ENCODE assay signal across 26 mouse cellular contexts in genomic region chr4:59444994-59445393, GRCm38 (mm10). TPM values are rescaled to one million over a fixed set of nuclear protein-coding genes. Genes with fewer than 3 reads are reported as not detected.
DNase-seq lines count a peak whose midpoint lies in the region; ATAC-seq and TF ChIP-seq lines count a peak whose summit lies in the region.
"Had no signal": no experiment of that assay in that cellular context is flagged by ENCODE, and none has a peak within 500 bp of the region (broad histone marks: within the 10 kb centered on the region; RNA-seq: fewer than 3 reads in every experiment).

No protein-coding gene starts in this region.

- intact Hi-C loops in left cerebral cortex, postnatal 4 days (cut with DNase I), result no loop called here

- 52% methylated on average over 3 of the region's 3 CpGs for WGBS in liver, embryonic 13.5 days (ENCODE audit: insufficient replicate concordance)
- WGBS in spleen, adult 2 months, result 32% methylated on average over 3 of the region's 3 CpGs

- no peak overlapping the region for H3K9ac ChIP-seq in liver, embryonic 13.5 days
- H3K9ac ChIP-seq: embryonic facial prominence, embryonic 15.5 days; forebrain, embryonic 12.5 days; forebrain, postnatal 0 days; hindbrain, embryonic 13.5 days; limb, embryonic 12.5 days; liver, embryonic 14.5 days; midbrain, embryonic 15.5 days; stomach, embryonic 15.5 days had no signal

- no peak overlapping the region for H3K4me3 ChIP-seq in liver, embryonic 13.5 days (replicated peaks)
- no peak overlapping the region for H3K4me3 ChIP-seq in spleen, adult 2 months (ENCODE audit: extremely low read depth, insufficient read depth, insufficient read length)
- H3K4me3 ChIP-seq: embryonic facial prominence, embryonic 10.5 days; embryonic facial prominence, embryonic 15.5 days; forebrain, embryonic 12.5 days; hindbrain, embryonic 13.5 days; limb, embryonic 12.5 days; midbrain, embryonic 15.5 days; stomach, embryonic 15.5 days had no signal

- DNase-seq in liver, embryonic 13.5 days, result no peak
- DNase-seq in liver, result no peak
- DNase-seq in spleen, adult 2 months (ENCODE audit: low read depth in 1 of 2, low spot score in 2 of 2), result peak in 1 of 2 experiments; percentile 17
- no peak for DNase-seq in spleen, postnatal 14 days (ENCODE audit: low spot score in 2 of 2)
- peak; percentile 41 to 42 for DNase-seq in B cell, adult 2 months
- peak; percentile 40 for DNase-seq in thymus, postnatal 14 days
- DNase-seq in kidney, postnatal 10 days, result no peak
- no peak for DNase-seq in left cerebral cortex, postnatal 4 days
- DNase-seq: adrenal gland, postnatal 25 days; cerebellum, adult 2 months; cerebellum, postnatal 25 days; forebrain, postnatal 0 days; heart, postnatal 4 days; kidney, adult 9 months; layer of hippocampus, adult 9-11 months; right cerebral cortex, postnatal 25 days had no signal

- no peak for ATAC-seq in liver, embryonic 13.5 days (ENCODE audit: low read depth)
- ATAC-seq: forebrain, postnatal 0 days; intestine, postnatal 0 days; midbrain, embryonic 15.5 days had no signal

- peaks cover 37% of the 10 kb centered on the region for H3K4me1 ChIP-seq in liver, embryonic 13.5 days (replicated peaks)
- H3K4me1 ChIP-seq in spleen, adult 2 months (ENCODE audit: control insufficient read depth, insufficient read depth, insufficient read length), result peaks cover 30% of the 10 kb centered on the region; the same call in 1 of the 2 replicates
- H3K4me1 ChIP-seq: embryonic facial prominence, embryonic 10.5 days; embryonic facial prominence, embryonic 15.5 days; forebrain, embryonic 12.5 days; hindbrain, embryonic 13.5 days; limb, embryonic 12.5 days; midbrain, embryonic 15.5 days had no signal

- H3K27ac ChIP-seq in liver, embryonic 13.5 days, result peak overlapping the region; percentile 50
- peak overlapping the region; percentile 80 for H3K27ac ChIP-seq in spleen, adult 2 months (ENCODE audit: insufficient read depth, low read length)
- H3K27ac ChIP-seq: embryonic facial prominence, embryonic 10.5 days; embryonic facial prominence, embryonic 15.5 days; forebrain, embryonic 12.5 days; hindbrain, embryonic 13.5 days; limb, embryonic 12.5 days; liver, embryonic 14.5 days; midbrain, embryonic 15.5 days; stomach, embryonic 15.5 days had no signal

- no peak for TF ChIP-seq POLR2A in spleen, adult 2 months (IDR thresholded peaks at IDR 0.05; ENCODE audit: low read depth, low read length)

- no peak overlapping the region for H3K4me2 ChIP-seq in liver, embryonic 13.5 days
- H3K4me2 ChIP-seq: embryonic facial prominence, embryonic 15.5 days; forebrain, embryonic 12.5 days; heart, embryonic 11.5 days; hindbrain, embryonic 13.5 days; limb, embryonic 12.5 days; midbrain, embryonic 15.5 days; stomach, embryonic 15.5 days had no signal

- no peak for TF ChIP-seq CTCF in spleen, adult 2 months (IDR thresholded peaks at IDR 0.05; ENCODE audit: extremely low read depth, insufficient read depth, insufficient read length, insufficient replicate concordance)

- H3K9me3 ChIP-seq in liver, embryonic 13.5 days (replicated peaks), result no peaks in the 10 kb centered on the region
- H3K9me3 ChIP-seq: embryonic facial prominence, embryonic 15.5 days; forebrain, embryonic 12.5 days; hindbrain, embryonic 13.5 days; limb, embryonic 12.5 days; midbrain, embryonic 15.5 days; stomach, embryonic 15.5 days had no signal

- H3K27me3 ChIP-seq in liver, embryonic 13.5 days, result no peaks in the 10 kb centered on the region
- no peaks in the 10 kb centered on the region for H3K27me3 ChIP-seq in spleen, adult 2 months (ENCODE audit: control insufficient read depth, insufficient read depth, low read length)
- H3K27me3 ChIP-seq: stomach, embryonic 15.5 days had no signal

- H3K36me3 ChIP-seq in liver, embryonic 13.5 days, result no peaks in the 10 kb centered on the region
- H3K36me3 ChIP-seq in spleen, adult 2 months (ENCODE audit: control insufficient read depth, insufficient read depth, low read length), result no peaks in the 10 kb centered on the region
- H3K36me3 ChIP-seq: embryonic facial prominence, embryonic 10.5 days; embryonic facial prominence, embryonic 15.5 days; forebrain, embryonic 12.5 days; hindbrain, embryonic 13.5 days; limb, embryonic 12.5 days; midbrain, embryonic 15.5 days; stomach, embryonic 15.5 days had no signal

RNA-seq across cellular contexts. Expression of gene Susd1, which starts 6.6 kb away (rescaled TPM):
- 11.2 and 13.5 TPM in 2 replicates for polyA plus RNA-seq in liver, embryonic 13.5 days (2015; fragmentation: Nextera tagmentation; extraction: Ambion mirVana)
- polyA plus RNA-seq in spleen, adult 2 months (2012; rRNA removed), result 23.3 and 25.4 TPM in 2 replicates
- total RNA-seq in left cerebral cortex, postnatal 4 days (2021), result 1 to 10 TPM; 6.0 to 6.4 TPM

Comparison
In these comparisons a context has a peak if more than half of its experiments do, and no peak if none do; other contexts are left out.
1. DNase-seq: peak in B cell, adult 2 months (2 of 2) and thymus, postnatal 14 days (single experiment); none in liver, embryonic 13.5 days (single experiment), liver (single experiment), spleen, postnatal 14 days (0 of 2), kidney, postnatal 10 days (single experiment) and left cerebral cortex, postnatal 4 days (single experiment).